Mouse (Mus musculus): Measurements from ENCODE around the gene Sec14l3. TPM values are rescaled to one million over a fixed set of nuclear protein-coding genes. Genes with fewer than 3 reads are reported as not detected.

Sec14l3 gene
- total RNA-seq, 1 experiment from 2014 or later, result not detected

Other genes starting within 250 kb of the Sec14l3 start
- gene Osbp2, start 200.9 kb upstream of the Sec14l3 start, total RNA-seq (2021), result 1.1 and 2.6 TPM in 2 replicates
- 0.33 and 0.82 TPM in 2 replicates for gene 4921536K21Rik, start 169.7 kb upstream of the Sec14l3 start, total RNA-seq (2021)
- gene Dusp18, start 169.6 kb upstream of the Sec14l3 start, total RNA-seq (2021), result 3.9 and 4.1 TPM in 2 replicates
- 6.6 and 6.9 TPM in 2 replicates for gene Slc35e4, start 150.2 kb upstream of the Sec14l3 start, total RNA-seq (2021)
- 125 and 128 TPM in 2 replicates for gene Tcn2, start 132.7 kb upstream of the Sec14l3 start, total RNA-seq (2021)
- 58.3 and 73.6 TPM in 2 replicates for gene Pes1, start 100.9 kb upstream of the Sec14l3 start, total RNA-seq (2021)
- gene 4930556J24Rik, start 88.1 kb upstream of the Sec14l3 start, total RNA-seq (2021), result not detected in 2 replicates
- gene Gal3st1, start 81.2 kb upstream of the Sec14l3 start, total RNA-seq (2021), result 0.24 TPM in 1 of 2 replicates, not detected in the other
- 5.8 and 7.7 TPM in 2 replicates for gene Sec14l4, start 33.4 kb upstream of the Sec14l3 start, total RNA-seq (2021)
- gene Mtfp1, start 30.6 kb downstream of the Sec14l3 start, total RNA-seq (2021), result 14.5 and 21.9 TPM in 2 replicates
- 1.8 and 4.1 TPM in 2 replicates for gene Sec14l2, start 58.6 kb downstream of the Sec14l3 start, total RNA-seq (2021)
- 26.1 and 31.6 TPM in 2 replicates for gene Rnf215, start 70.4 kb downstream of the Sec14l3 start, total RNA-seq (2021)
- 11.8 and 14.0 TPM in 2 replicates for gene Ccdc157, start 95.5 kb downstream of the Sec14l3 start, total RNA-seq (2021)
- gene Sf3a1, start 95.5 kb downstream of the Sec14l3 start, total RNA-seq (2021), result 42.1 and 45.6 TPM in 2 replicates
- 15.6 and 15.8 TPM in 2 replicates for gene Tbc1d10a, start 121.9 kb downstream of the Sec14l3 start, total RNA-seq (2021)
- gene Castor1, start 153.4 kb downstream of the Sec14l3 start, total RNA-seq (2021), result 3.0 and 4.1 TPM in 2 replicates
- gene Osm, start 171.6 kb downstream of the Sec14l3 start, total RNA-seq (2021), result not detected in 2 replicates
- gene Lif, start 192.7 kb downstream of the Sec14l3 start, total RNA-seq (2021), result 0.09 TPM in 1 of 2 replicates, not detected in the other

All from adrenal gland, postnatal 25 days (tissue).